In the genomic region with DNA sequence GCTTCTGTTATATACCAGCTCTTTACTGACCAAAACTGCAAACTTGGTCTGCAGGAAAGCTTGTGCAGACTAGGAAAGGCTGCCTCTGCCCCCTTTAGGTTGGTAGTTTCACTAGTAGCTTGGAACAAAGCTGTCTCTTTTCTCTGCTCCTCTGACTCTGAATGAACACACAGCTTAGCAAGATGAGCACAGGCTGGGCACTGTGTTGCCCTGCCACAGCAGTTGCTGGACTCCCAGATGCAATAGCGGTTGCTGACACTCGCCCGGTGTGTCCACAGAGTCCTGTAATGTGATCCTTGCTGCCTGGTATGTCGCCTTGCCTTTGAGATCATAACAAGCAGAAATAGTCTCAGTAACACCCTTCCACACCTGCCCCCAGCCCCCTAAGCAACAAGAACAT, we compare ENCODE assay signal across 15 mouse cellular contexts.
DNase-seq lines count a peak whose midpoint lies in the region; ATAC-seq and TF ChIP-seq lines count a peak whose summit lies in the region.
"Had no signal": no experiment of that assay in that cellular context is flagged by ENCODE, and none has a peak within 500 bp of the region (broad histone marks: within the 10 kb centered on the region; RNA-seq: fewer than 3 reads in every experiment).

No protein-coding gene starts in this region.

- no peaks in the 10 kb centered on the region for H3K27me3 ChIP-seq in limb, embryonic 15.5 days
- no peaks in the 10 kb centered on the region for H3K27me3 ChIP-seq in midbrain, embryonic 11.5 days (ENCODE audit: control insufficient read depth, insufficient read depth, low read length)
- H3K27me3 ChIP-seq: midbrain, embryonic 12.5 days had no signal

- 33% methylated on average over 4 of the region's 4 CpGs for WGBS in limb, embryonic 15.5 days
- 63% methylated on average over 4 of the region's 4 CpGs for WGBS in midbrain, embryonic 11.5 days

- peak; percentile 57 for DNase-seq in gastrocnemius, adult 2 months
- no peak for DNase-seq in gastrocnemius, postnatal 36 days
- peak; percentile 23 for DNase-seq in layer of hippocampus, adult 11-12 months (ENCODE audit: low spot score)
- no peak for DNase-seq in layer of hippocampus, adult 9-10 months (ENCODE audit: low spot score)
- peak; percentile 48 for DNase-seq in brain, adult 2 months (ENCODE audit: low read depth, low spot score)
- DNase-seq in midbrain, embryonic 11.5 days (ENCODE audit: low spot score, missing footprints), result no peak
- DNase-seq in cerebellum, postnatal 10 days, result no peak
- DNase-seq: cerebellum, adult 18-20 months; left cerebral cortex, postnatal 4 days; retina, postnatal 1 day; thymus, postnatal 4 days had no signal

- no peaks in the 10 kb centered on the region for H3K36me3 ChIP-seq in limb, embryonic 15.5 days
- no peaks in the 10 kb centered on the region for H3K36me3 ChIP-seq in midbrain, embryonic 11.5 days (ENCODE audit: control insufficient read depth, insufficient read depth, low read length)
- H3K36me3 ChIP-seq: midbrain, embryonic 12.5 days had no signal

- ATAC-seq in limb, embryonic 15.5 days (ENCODE audit: insufficient number of reproducible peaks, low FRiP score, low TSS enrichment, low read depth), result peak; percentile 62; the same call in 1 of the 2 replicates
- ATAC-seq in midbrain, embryonic 11.5 days (ENCODE audit: low FRiP score), result no peak
- ATAC-seq: forebrain, embryonic 16.5 days; hindbrain, embryonic 16.5 days had no signal

- intact Hi-C loops in gastrocnemius, adult 2 months (cut with DNase I), result no loop called here
- intact Hi-C loops in gastrocnemius, postnatal 36 days (cut with DNase I), result no loop called here

- no peak overlapping the region for H3K9ac ChIP-seq in limb, embryonic 15.5 days
- no peak overlapping the region for H3K9ac ChIP-seq in midbrain, embryonic 11.5 days (ENCODE audit: low read length)
- H3K9ac ChIP-seq: midbrain, embryonic 12.5 days had no signal

- peak; percentile 9; the same call in 1 of the 2 replicates for TF ChIP-seq CTCF in gastrocnemius, adult 2 months (IDR thresholded peaks at IDR 0.05)

- H3K9me3 ChIP-seq in limb, embryonic 15.5 days, result no peaks in the 10 kb centered on the region
- no peaks in the 10 kb centered on the region for H3K9me3 ChIP-seq in midbrain, embryonic 11.5 days (ENCODE audit: control insufficient read depth, low read length)
- H3K9me3 ChIP-seq: midbrain, embryonic 12.5 days had no signal

- H3K4me2 ChIP-seq in limb, embryonic 15.5 days, result no peak overlapping the region
- H3K4me2 ChIP-seq in midbrain, embryonic 11.5 days, result no peak overlapping the region
- H3K4me2 ChIP-seq: midbrain, embryonic 12.5 days had no signal

- H3K4me1 ChIP-seq in limb, embryonic 15.5 days, result peaks cover 12% of the 10 kb centered on the region
- no peaks in the 10 kb centered on the region for H3K4me1 ChIP-seq in midbrain, embryonic 11.5 days (ENCODE audit: control insufficient read depth, insufficient read depth, low read length)
- H3K4me1 ChIP-seq: midbrain, embryonic 12.5 days had no signal

- H3K4me3 ChIP-seq in gastrocnemius, adult 2 months, result no peak overlapping the region
- H3K4me3 ChIP-seq in limb, embryonic 15.5 days, result no peak overlapping the region
- no peak overlapping the region for H3K4me3 ChIP-seq in midbrain, embryonic 11.5 days (ENCODE audit: low read depth, low read length)
- H3K4me3 ChIP-seq: midbrain, embryonic 12.5 days had no signal

- peak overlapping the region; percentile 72 for H3K27ac ChIP-seq in gastrocnemius, adult 2 months
- H3K27ac ChIP-seq in limb, embryonic 15.5 days, result peak overlapping the region; percentile 9; the same call in 1 of the 2 replicates
- H3K27ac ChIP-seq in midbrain, embryonic 11.5 days (ENCODE audit: low read depth, low read length), result no peak overlapping the region
- H3K27ac ChIP-seq: midbrain, embryonic 12.5 days had no signal

Comparison
In these comparisons a context has a peak if more than half of its experiments do, and no peak if none do; other contexts are left out.
1. DNase-seq: peak in gastrocnemius, adult 2 months (single experiment), layer of hippocampus, adult 11-12 months (single experiment) and brain, adult 2 months (single experiment); none in gastrocnemius, postnatal 36 days (0 of 2), layer of hippocampus, adult 9-10 months (single experiment), midbrain, embryonic 11.5 days (single experiment) and cerebellum, postnatal 10 days (0 of 2).